Mouse (Mus musculus) bone marrow, adult 2 months (tissue): ENCODE results near the gene Prcp. TPM values are rescaled to one million over a fixed set of nuclear protein-coding genes. Genes with fewer than 3 reads are reported as not detected.
A peak's percentile ranks its signal among the peaks of the same experiment; 100 is the strongest.

Experiments used
- H3K27ac ChIP-seq: fragments of 200-500 bp; 2 replicates; pipeline ENCODE4 v1.5.1; 2012; ENCODE audit warnings: low read depth, mild to moderate bottlenecking, control low read depth, inconsistent platforms, low read length; ENCODE audit not compliant: control insufficient read depth, poor library complexity, insufficient read depth
- H3K4me1 ChIP-seq: fragments of 200-500 bp; 2 replicates; pipeline ENCODE4 v1.6.1; 2011; ENCODE audit warnings: low read length; ENCODE audit not compliant: control insufficient read depth, insufficient read depth
- H3K4me3 ChIP-seq: fragments of 200-500 bp; replicated peaks from 2 replicates; pipeline ENCODE3; 2011; ENCODE audit warnings: mild to moderate bottlenecking, low read depth, low read length, control low read depth; ENCODE audit not compliant: control insufficient read depth
- CTCF ChIP-seq: fragments of 200-500 bp; IDR thresholded peaks from 2 replicates; pipeline ENCODE4 v1.5.1; 2011; ENCODE audit warnings: low read length, control low read depth; ENCODE audit not compliant: control insufficient read depth, insufficient read depth
- POLR2A ChIP-seq: fragments of 200-500 bp; IDR thresholded peaks from 2 replicates; pipeline ENCODE4 v1.6.1; 2011; ENCODE audit warnings: low read depth, mild to moderate bottlenecking, control low read depth, low read length, borderline replicate concordance; ENCODE audit not compliant: control insufficient read depth
- WGBS: fragments of 180-500 bp; shearing (Covaris S2); methylation state at CpG from one replicate; pipeline ENCODE4 v1.1.7; 2018; 5-methylcytosine and 5-hydroxymethylcytosine counted together
- polyA plus RNA-seq: library from polyadenylated mRNA; stranded (reverse); fragments of >200 nt; gene quantifications from 2 replicates; pipeline ENCODE4 v1.2.4, GENCODE M21; 2011; ENCODE audit warnings: low replicate concordance; ENCODE audit not compliant: missing spikeins, insufficient read depth, insufficient read length

The Prcp gene
- 32.8 and 34.1 TPM in 2 replicates for polyA plus RNA-seq

DNA sequence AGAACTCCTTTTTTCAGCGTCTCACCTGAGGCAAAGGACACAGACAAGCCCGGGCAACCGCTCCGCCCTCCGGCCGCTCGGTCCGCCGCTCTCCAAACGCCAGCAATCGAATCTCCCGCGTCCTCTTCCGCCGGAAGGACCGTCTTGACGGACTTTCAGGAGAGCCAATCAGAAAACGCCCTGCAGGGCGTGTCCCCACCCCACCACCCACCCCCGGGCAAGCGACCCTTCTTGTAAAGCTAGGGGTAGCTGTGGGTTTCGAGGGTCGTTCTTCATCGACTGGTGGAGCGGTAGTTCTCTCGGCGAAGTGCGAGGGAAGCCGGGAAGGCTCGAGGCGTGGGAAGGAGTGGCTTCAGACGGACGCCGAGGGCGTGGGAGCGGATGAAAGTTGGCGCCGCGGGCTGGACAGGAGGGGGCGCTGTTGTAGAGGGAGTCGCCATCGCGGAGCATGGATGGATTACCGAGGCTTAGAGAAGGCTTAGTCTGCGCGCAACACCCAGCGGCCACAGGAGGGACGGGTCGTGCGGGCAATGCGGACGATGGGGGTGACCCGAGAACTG lies at the start of gene Prcp, which contains the start of gene Ddias:
TSS of gene Prcp (plus strand) at position 355 of the 560 bp plus-strand sequence.
TSS of gene Ddias (minus strand) at position 132 of the 560 bp plus-strand sequence.
- no peaks in the 10 kb centered on the region; the same call in 1 of the 2 replicates for H3K4me1 ChIP-seq
- H3K27ac ChIP-seq, result peak within 1 kb of the TSS; percentile 91
- peak within 1 kb of the TSS; percentile 74 for H3K4me3 ChIP-seq
- under 1% methylated on average over 53 of the region's 53 CpGs for WGBS
- TF ChIP-seq POLR2A (peak; percentile 81; the same call in 1 of the 2 replicates), CTCF (peak; percentile 96)

GRCm38 (mm10) chr7:92826248-92826647 lies 48.0 kb upstream of the Prcp start:
- H3K4me1 ChIP-seq, result peaks cover 1% of the 10 kb centered on the region; the same call in 1 of the 2 replicates
- H3K27ac ChIP-seq, result no peak overlapping the region
- TF ChIP-seq POLR2A (no peak), CTCF (no peak)
- 84% methylated on average over 3 of the region's 3 CpGs for WGBS
- H3K4me3 ChIP-seq, result no peak overlapping the region

- TF ChIP-seq CTCF (no peak), POLR2A (no peak)
- no peak overlapping the region for H3K27ac ChIP-seq
- no peak overlapping the region for H3K4me3 ChIP-seq
- WGBS, result 67% methylated on average over 3 of the region's 3 CpGs
- H3K4me1 ChIP-seq, result peaks cover 1% of the 10 kb centered on the region
Measured at GRCm38 (mm10) chr7:92827981-92828380, 46.3 kb upstream of the Prcp start.

GRCm38 (mm10) chr7:92832395-92832794 lies 41.9 kb upstream of the Prcp start:
- Histone ChIP-seq H3K27ac (no peak overlapping the region), H3K4me1 (no peaks in the 10 kb centered on the region; the same call in 1 of the 2 replicates), H3K4me3 (no peak overlapping the region)
- TF ChIP-seq POLR2A (no peak), CTCF (no peak)
- 24% methylated on average over 6 of the region's 6 CpGs for WGBS

DNA sequence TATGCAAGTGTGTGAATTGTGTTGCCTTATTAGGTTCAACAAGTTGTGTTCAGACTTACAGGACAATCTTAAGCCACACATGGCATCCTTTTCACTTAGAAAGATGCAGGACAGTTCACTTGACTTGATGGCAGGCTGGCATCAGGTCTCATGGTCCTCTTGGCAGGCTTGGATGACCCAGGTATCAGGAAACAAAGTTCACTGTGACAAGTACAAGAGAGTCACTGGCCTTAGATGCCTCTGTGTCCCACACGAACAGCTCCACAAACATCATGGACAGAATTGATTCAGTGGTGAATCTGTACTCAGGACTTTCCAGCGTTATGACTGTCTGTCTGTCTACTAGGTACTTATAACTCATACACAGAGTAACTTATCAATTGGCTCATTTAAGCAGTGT lies 39.9 kb upstream of the Prcp start:
- WGBS, result 80% methylated on average over 2 of the region's 2 CpGs
- Histone ChIP-seq H3K27ac (no peak overlapping the region), H3K4me1 (no peaks in the 10 kb centered on the region; the same call in 1 of the 2 replicates), H3K4me3 (no peak overlapping the region)
- TF ChIP-seq CTCF (no peak), POLR2A (no peak)

GRCm38 (mm10) chr7:92836447-92836846 lies 37.8 kb upstream of the Prcp start:
- TF ChIP-seq POLR2A (no peak), CTCF (no peak)
- no peaks in the 10 kb centered on the region; the same call in 1 of the 2 replicates for H3K4me1 ChIP-seq
- H3K4me3 ChIP-seq, result no peak overlapping the region
- H3K27ac ChIP-seq, result no peak overlapping the region
- WGBS, result 73% methylated on average over 3 of the region's 3 CpGs

DNA sequence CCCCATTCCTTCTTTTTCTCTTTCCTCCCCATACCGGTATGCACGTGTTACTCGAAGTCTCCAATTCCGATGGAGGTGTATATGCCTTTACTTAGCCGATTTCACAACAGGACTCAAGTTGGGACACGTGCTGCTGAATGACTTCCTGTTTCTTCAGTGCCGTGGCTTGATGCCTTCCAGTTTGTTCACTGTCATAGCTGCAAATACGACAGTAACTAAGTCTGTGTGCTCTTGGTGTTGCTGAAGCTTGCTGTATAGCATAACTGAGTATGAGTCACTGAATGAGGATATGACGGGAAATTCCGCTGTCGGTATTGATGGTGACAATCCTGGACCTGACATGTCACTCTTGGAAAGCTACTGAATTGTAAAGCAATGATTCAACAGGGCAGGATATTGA lies 37.0 kb upstream of the Prcp start:
- WGBS, result 27% methylated on average over 11 of the region's 11 CpGs

DNA sequence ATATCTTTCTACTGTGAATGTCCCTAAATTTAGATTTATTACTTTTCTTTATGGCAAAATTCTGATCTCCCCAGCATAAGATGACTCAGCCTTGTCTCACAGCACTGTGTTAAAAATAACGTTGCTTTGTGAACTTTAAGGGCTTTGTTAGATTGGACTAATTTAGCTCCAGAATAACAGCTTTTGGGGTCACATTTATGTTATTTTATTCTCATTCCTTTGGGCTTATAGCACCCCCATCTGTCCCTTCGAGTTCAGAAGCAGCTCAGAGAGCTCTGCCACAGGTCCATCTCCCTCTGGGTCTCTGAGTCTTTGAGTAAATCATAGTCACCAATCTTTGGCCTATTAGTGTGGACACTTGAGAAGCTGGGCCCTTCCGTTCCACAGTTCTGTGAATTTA lies 36.4 kb upstream of the Prcp start:
- Histone ChIP-seq H3K4me3 (no peak overlapping the region), H3K4me1 (no peaks in the 10 kb centered on the region), H3K27ac (no peak overlapping the region)
- WGBS, result 58% methylated on average over 3 of the region's 3 CpGs
- TF ChIP-seq POLR2A (no peak), CTCF (no peak)

More for the DNA sequence above, 37.0 kb upstream of the Prcp start:
- Histone ChIP-seq H3K27ac (no peak overlapping the region), H3K4me1 (no peaks in the 10 kb centered on the region; the same call in 1 of the 2 replicates), H3K4me3 (no peak overlapping the region)
- TF ChIP-seq CTCF, result no peak
- TF ChIP-seq POLR2A, result no peak
